Mouse (Mus musculus) lung, postnatal 25 days (tissue): Measurements from ENCODE around the gene Ctcf.
A peak's percentile ranks its signal among the peaks of the same experiment; 100 is the strongest.

ENCODE experiments used
- DNase-seq: peaks from one replicate; pipeline ENCODE4 v3.0.0; 2022; ENCODE audit warnings: low spot score

The Ctcf gene

GRCm38 (mm10) chr8:105648929-105649328 lies 12.6 kb downstream of the Ctcf start:
- no peak for DNase-seq

GRCm38 (mm10) chr8:105657641-105658040 lies 21.3 kb downstream of the Ctcf start:
- no peak for DNase-seq

GRCm38 (mm10) chr8:105661167-105661566 lies 24.8 kb downstream of the Ctcf start:
- DNase-seq, result peak; percentile 58

GRCm38 (mm10) chr8:105677891-105678290 lies 41.5 kb downstream of the Ctcf start:
- DNase-seq, result no peak

GRCm38 (mm10) chr8:105685325-105685724 lies 49.0 kb downstream of the Ctcf start:
- no peak for DNase-seq

GRCm38 (mm10) chr8:105685796-105686308 lies 49.5 kb downstream of the Ctcf start, which contains the start of gene Carmil2:
Carmil2 (plus strand) TSS chr8:105686274.
- DNase-seq, result peak; percentile 71

GRCm38 (mm10) chr8:105686551-105686950 lies 50.2 kb downstream of the Ctcf start:
- no peak for DNase-seq

- DNase-seq, result no peak
Observed at GRCm38 (mm10) chr8:105687512-105687911, 51.1 kb downstream of the Ctcf start.

GRCm38 (mm10) chr8:105688242-105688752 lies 51.9 kb downstream of the Ctcf start:
- no peak for DNase-seq

GRCm38 (mm10) chr8:105689256-105689982 lies 53.1 kb downstream of the Ctcf start:
- no peak for DNase-seq

GRCm38 (mm10) chr8:105689983-105690360 lies 53.6 kb downstream of the Ctcf start:
- no peak for DNase-seq

GRCm38 (mm10) chr8:105690978-105691377 lies 54.6 kb downstream of the Ctcf start:
- DNase-seq, result no peak

GRCm38 (mm10) chr8:105692449-105693182 lies 56.2 kb downstream of the Ctcf start:
- DNase-seq, result no peak

GRCm38 (mm10) chr8:105693648-105694047 lies 57.3 kb downstream of the Ctcf start:
- DNase-seq, result peak; percentile 30

- no peak for DNase-seq
Observed at GRCm38 (mm10) chr8:105694051-105694799, 57.9 kb downstream of the Ctcf start.

- no peak for DNase-seq
Observed at GRCm38 (mm10) chr8:105695080-105695780, 58.9 kb downstream of the Ctcf start.

GRCm38 (mm10) chr8:105697196-105697780 lies 60.9 kb downstream of the Ctcf start:
- no peak for DNase-seq

GRCm38 (mm10) chr8:105698734-105699133 lies 62.4 kb downstream of the Ctcf start:
- no peak for DNase-seq

- DNase-seq, result no peak
Observed at GRCm38 (mm10) chr8:105699488-105700215, 63.3 kb downstream of the Ctcf start.

GRCm38 (mm10) chr8:105700566-105700965 lies 64.2 kb downstream of the Ctcf start:
- DNase-seq, result peak; percentile 62
